Mouse (Mus musculus) limb, embryonic 10.5 days (tissue): ENCODE data around the gene Nynrin. TPM values are rescaled to one million over a fixed set of nuclear protein-coding genes. Genes with fewer than 3 reads are reported as not detected.

ENCODE experiments used
- DNase-seq: peaks from one replicate; pipeline ENCODE4 v3.0.0-alpha.2; 2017; ENCODE audit warnings: low spot score
- H3K27ac ChIP-seq: fragments of 300-500 bp; sonication (generic); 2 replicates; pipeline ENCODE4 v1.5.1; 2016; ENCODE audit warnings: mild to moderate bottlenecking
- H3K27me3 ChIP-seq: fragments of 300-500 bp; sonication (generic); 2 replicates; pipeline ENCODE4 v1.6.1; 2016; ENCODE audit warnings: low read depth, mild to moderate bottlenecking; ENCODE audit not compliant: poor library complexity, severe bottlenecking
- H3K36me3 ChIP-seq: fragments of 300-500 bp; sonication (generic); 2 replicates; pipeline ENCODE4 v1.6.1; 2016; ENCODE audit warnings: mild to moderate bottlenecking, moderate library complexity
- H3K4me1 ChIP-seq: fragments of 300-500 bp; sonication (generic); 2 replicates; pipeline ENCODE4 v1.6.1; 2016
- H3K4me3 ChIP-seq: fragments of 300-500 bp; sonication (generic); 2 replicates; pipeline ENCODE4 v1.5.1; 2016; ENCODE audit warnings: mild to moderate bottlenecking, moderate library complexity
- H3K9me3 ChIP-seq: fragments of 300-500 bp; sonication (generic); replicated peaks from 2 replicates; pipeline ENCODE4 v1.6.1; 2016; ENCODE audit warnings: mild to moderate bottlenecking
- WGBS: fragments of 180-500 bp; shearing (Covaris S2); methylation state at CpG from one replicate; pipeline ENCODE4 v1.1.7; 2016; 5-methylcytosine and 5-hydroxymethylcytosine counted together
- polyA plus RNA-seq: library from polyadenylated mRNA; unstranded; fragments of >200 nt; fragmentation: Nextera tagmentation; extraction: Ambion mirVana; gene quantifications from 2 replicates; pipeline ENCODE4 v1.2.1, GENCODE M21; 2016

The Nynrin gene
- polyA plus RNA-seq, 1 experiment from 2014 or later, result 44.4 TPM

- no peak overlapping the region for H3K4me3 ChIP-seq
- H3K27me3 ChIP-seq, result no peaks in the 10 kb centered on the region
- H3K36me3 ChIP-seq, result peaks cover 52% of the 10 kb centered on the region
- H3K9me3 ChIP-seq, result no peaks in the 10 kb centered on the region
- peak overlapping the region; percentile 59 for H3K27ac ChIP-seq
- 90% methylated on average over 8 of the region's 8 CpGs for WGBS
- DNase-seq, result no peak
- peaks cover 35% of the 10 kb centered on the region for H3K4me1 ChIP-seq
These were observed 19.5 kb downstream of the Nynrin start for GRCm38 (mm10) chr14:55873242-55873713.

DNA sequence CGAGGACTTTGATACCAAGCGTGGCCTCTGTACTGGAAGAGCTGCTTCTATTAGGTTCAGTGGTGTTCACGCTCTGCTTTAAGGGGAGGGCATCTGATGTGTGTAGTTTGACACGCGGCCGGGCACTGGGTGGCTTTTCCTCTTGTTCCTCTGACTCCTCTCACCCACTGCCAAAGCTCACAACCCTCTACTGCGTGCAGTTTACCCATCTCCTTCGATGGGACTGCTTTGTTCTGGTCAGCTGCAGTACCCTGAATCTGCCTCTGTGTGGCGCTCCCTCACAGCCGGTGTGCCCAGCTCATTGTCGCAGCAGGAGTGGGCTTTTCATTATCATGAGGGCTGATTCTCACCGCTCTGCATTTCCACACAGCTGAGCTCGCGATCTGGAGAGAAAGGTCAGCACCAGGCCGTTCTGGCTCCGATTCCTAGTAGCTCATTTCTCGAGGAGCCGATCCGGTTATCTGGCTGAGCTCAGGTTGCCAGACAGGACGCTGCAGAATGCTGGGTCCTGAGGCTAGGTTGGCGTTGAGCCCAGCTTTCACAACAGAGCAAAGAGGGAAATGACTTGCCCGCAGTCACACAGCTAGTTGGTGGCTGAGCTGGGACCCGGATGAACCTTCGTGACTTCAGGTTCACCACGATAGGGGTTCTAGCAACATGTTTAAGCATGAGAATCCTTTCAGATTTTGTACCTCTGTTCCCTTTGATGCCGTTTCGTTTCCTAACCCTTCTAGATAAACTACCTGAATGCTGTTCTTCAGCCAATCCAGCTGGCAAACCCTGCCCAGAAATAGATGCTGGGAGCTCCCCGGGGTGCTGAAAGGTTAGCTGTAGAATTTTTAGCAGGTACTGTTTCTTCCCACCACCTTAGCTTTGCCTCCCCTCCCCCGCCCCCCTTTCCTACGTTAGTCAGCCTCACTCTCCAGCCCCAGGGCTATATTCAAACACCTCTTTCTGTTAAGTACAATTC is 20.2 kb downstream of the Nynrin start:
- WGBS, result 13% methylated on average over 30 of the region's 30 CpGs
- H3K27ac ChIP-seq, result peak overlapping the region; percentile 59
- peaks cover 45% of the 10 kb centered on the region for H3K36me3 ChIP-seq
- DNase-seq, result peak; percentile 89
- no peaks in the 10 kb centered on the region for H3K9me3 ChIP-seq
- H3K4me3 ChIP-seq, result peak overlapping the region; percentile 31
- peaks cover 42% of the 10 kb centered on the region for H3K4me1 ChIP-seq
- H3K27me3 ChIP-seq, result no peaks in the 10 kb centered on the region

- WGBS, result 5% methylated on average over 14 of the region's 14 CpGs
- H3K4me3 ChIP-seq, result peak overlapping the region; percentile 46
These were observed 23.9 kb downstream of the Nynrin start for GRCm38 (mm10) chr14:55877469-55878315.

DNA sequence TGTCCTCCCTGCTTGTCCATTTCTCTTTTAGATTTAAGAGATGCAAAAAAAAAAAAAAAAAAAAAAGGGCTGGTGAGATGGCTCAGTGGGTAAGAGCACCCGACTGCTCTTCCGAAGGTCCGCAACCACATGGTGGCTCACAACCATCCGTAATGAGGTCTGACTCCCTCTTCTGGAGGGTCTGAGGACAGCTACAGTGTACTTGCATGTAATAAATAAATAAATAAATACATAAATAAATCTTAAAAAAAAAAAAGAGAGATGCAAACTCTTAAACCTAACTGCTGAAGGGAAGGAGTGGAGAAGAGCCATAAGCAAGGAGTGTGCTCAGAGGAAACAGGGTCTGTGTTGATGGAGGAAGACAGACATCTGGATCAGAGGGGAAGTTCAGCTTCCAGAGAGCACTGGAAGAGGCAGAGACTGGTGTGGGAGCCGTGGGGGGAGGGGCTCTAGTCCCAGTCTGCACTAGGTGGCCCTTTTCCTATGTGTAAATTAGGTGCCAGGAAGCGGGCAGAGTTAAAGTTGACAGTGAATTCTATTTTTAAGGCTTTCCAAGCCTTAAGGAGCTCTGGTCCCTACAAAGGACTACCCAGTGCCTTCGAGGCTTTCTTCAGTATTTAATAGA is 24.6 kb downstream of the Nynrin start:
- peak overlapping the region; percentile 89 for H3K27ac ChIP-seq
- no peaks in the 10 kb centered on the region for H3K27me3 ChIP-seq
- H3K9me3 ChIP-seq, result no peaks in the 10 kb centered on the region
- 17% methylated on average over 7 of the region's 7 CpGs for WGBS
- peaks cover under 1% of the 10 kb centered on the region for H3K36me3 ChIP-seq
- H3K4me1 ChIP-seq, result peaks cover 53% of the 10 kb centered on the region
- peak overlapping the region; percentile 46 for H3K4me3 ChIP-seq
- DNase-seq, result no peak

More at GRCm38 (mm10) chr14:55877469-55878315, 23.9 kb downstream of the Nynrin start:
- Histone ChIP-seq H3K4me1 (peaks cover 51% of the 10 kb centered on the region), H3K9me3 (no peaks in the 10 kb centered on the region), H3K27me3 (no peaks in the 10 kb centered on the region), H3K27ac (peak overlapping the region; percentile 89), H3K36me3 (peaks cover 8% of the 10 kb centered on the region)
- DNase-seq, result peak; percentile 64

DNA sequence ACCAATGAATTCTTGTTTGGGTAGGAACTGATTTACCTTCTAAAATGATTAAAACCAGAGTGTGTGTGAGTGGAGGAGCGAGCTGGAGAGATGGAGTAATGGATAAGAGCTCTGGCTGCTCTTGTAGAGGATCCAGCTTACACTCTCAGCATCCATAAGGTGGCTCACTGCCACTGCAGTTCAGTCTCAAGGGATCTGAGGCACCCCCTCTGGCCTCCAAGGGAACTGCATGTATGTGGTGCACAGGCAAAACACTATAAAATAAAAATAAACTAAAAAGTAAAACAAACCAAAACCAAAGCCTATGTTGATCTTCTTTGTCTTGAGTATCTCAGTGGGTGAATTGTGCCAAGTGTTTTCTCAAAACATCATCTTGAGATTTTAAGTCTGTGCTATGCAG is 25.8 kb downstream of the Nynrin start:
- 41% methylated on average over 1 of the region's 1 CpGs for WGBS
- no peak overlapping the region for H3K4me3 ChIP-seq
- H3K9me3 ChIP-seq, result no peaks in the 10 kb centered on the region
- H3K27ac ChIP-seq, result no peak overlapping the region
- no peaks in the 10 kb centered on the region for H3K36me3 ChIP-seq
- peaks cover 54% of the 10 kb centered on the region for H3K4me1 ChIP-seq
- DNase-seq, result no peak
- no peaks in the 10 kb centered on the region for H3K27me3 ChIP-seq

GRCm38 (mm10) chr14:55880982-55881381 is 27.2 kb downstream of the Nynrin start:
- no peak overlapping the region for H3K4me3 ChIP-seq
- WGBS, result 87% methylated on average over 8 of the region's 8 CpGs
- peaks cover 62% of the 10 kb centered on the region for H3K4me1 ChIP-seq
- no peak for DNase-seq
- H3K27me3 ChIP-seq, result no peaks in the 10 kb centered on the region
- no peak overlapping the region for H3K27ac ChIP-seq
- no peaks in the 10 kb centered on the region for H3K9me3 ChIP-seq
- H3K36me3 ChIP-seq, result peaks cover under 1% of the 10 kb centered on the region; the same call in 1 of the 2 replicates

- H3K27ac ChIP-seq, result peak overlapping the region; percentile 94
- H3K27me3 ChIP-seq, result no peaks in the 10 kb centered on the region
- H3K4me3 ChIP-seq, result no peak overlapping the region
- peaks cover 12% of the 10 kb centered on the region for H3K36me3 ChIP-seq
- H3K9me3 ChIP-seq, result no peaks in the 10 kb centered on the region
- no peak for DNase-seq
- 57% methylated on average over 6 of the region's 6 CpGs for WGBS
- H3K4me1 ChIP-seq, result peaks cover 70% of the 10 kb centered on the region
These were observed 28.4 kb downstream of the Nynrin start for GRCm38 (mm10) chr14:55882171-55882641.

DNA sequence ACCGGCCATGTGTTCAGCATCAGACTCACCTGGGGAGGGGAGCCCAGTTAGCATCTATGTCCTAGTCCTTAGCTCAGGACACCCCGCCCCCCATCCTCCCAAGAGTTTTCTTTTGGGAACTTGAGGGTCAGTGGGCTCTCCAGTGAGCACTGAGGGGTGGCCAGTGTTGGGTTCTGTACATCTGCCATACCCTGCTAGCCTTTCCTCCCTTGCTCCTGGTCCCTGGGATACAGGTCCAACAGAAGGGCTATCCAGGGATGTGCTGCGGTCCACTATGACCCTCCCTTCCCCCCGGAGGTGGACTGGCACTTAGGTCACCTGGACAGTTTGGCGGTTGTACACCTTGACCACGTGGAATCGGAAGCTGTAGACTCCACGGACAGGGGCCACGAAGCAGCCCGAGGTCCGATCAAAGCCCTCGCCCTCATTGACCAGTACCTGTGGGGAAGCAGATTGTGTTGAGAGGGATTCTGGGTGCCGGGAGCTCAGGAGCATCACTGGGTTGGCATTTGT is 29.4 kb downstream of the Nynrin start:
- Histone ChIP-seq H3K27ac (peak overlapping the region; percentile 94), H3K9me3 (no peaks in the 10 kb centered on the region), H3K27me3 (no peaks in the 10 kb centered on the region), H3K4me3 (no peak overlapping the region), H3K4me1 (peaks cover 61% of the 10 kb centered on the region), H3K36me3 (peaks cover 22% of the 10 kb centered on the region)
- WGBS, result 93% methylated on average over 13 of the region's 13 CpGs
- DNase-seq, result no peak

DNA sequence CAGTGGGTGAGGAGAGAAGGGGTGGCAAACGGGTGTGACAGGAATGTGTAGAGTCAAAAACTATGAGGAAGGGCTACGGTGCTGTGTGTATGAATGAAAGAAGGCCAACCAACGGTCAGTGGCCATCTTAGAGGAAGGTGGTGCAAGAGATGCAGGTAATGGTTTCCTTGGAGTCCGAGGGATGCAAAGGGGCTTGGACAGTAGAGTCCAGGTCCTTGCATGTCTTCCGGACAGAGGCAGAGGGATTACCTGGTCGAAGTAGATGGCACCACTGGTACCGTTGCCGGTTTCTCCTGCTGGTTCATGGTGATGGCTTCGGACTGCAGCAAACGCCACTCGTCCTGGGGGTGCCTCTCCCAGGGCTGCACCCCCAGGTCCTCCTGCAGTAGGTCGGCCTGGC is 29.9 kb downstream of the Nynrin start:
- Histone ChIP-seq H3K4me1 (peaks cover 57% of the 10 kb centered on the region), H3K27ac (peak overlapping the region; percentile 94), H3K4me3 (no peak overlapping the region)

DNA sequence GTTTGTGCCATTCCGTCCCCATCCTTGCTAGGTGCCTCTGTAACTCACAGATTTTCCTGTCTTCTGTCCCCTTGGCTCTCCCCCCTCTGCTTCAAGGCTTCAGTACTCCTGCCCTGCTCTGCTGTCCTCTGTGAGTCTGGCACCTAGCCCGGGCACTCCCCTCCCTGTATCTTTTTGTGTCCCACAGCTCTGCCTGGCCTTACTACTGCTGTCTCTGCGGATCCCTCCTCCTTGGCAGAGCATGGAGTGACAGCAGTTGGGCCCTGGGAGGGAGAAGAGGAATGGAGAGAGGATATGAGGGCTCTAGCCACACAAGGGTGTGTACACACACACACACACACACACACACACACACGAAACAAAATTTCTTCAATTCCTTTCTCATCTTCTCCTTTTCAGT is 30.4 kb downstream of the Nynrin start, which contains the start of gene Cbln3:
Cbln3 (minus strand) TSS at position 227 of the 400 bp plus-strand sequence.
- no peak for DNase-seq
- WGBS, result 37% methylated on average over 4 of the region's 4 CpGs
- H3K4me1 ChIP-seq, result peaks cover 53% of the 10 kb centered on the region

More for the DNA sequence above, 29.9 kb downstream of the Nynrin start:
- WGBS, result 92% methylated on average over 12 of the region's 12 CpGs
- H3K27me3 ChIP-seq, result no peaks in the 10 kb centered on the region
- H3K36me3 ChIP-seq, result peaks cover 27% of the 10 kb centered on the region
- H3K9me3 ChIP-seq, result no peaks in the 10 kb centered on the region
- DNase-seq, result no peak

DNA sequence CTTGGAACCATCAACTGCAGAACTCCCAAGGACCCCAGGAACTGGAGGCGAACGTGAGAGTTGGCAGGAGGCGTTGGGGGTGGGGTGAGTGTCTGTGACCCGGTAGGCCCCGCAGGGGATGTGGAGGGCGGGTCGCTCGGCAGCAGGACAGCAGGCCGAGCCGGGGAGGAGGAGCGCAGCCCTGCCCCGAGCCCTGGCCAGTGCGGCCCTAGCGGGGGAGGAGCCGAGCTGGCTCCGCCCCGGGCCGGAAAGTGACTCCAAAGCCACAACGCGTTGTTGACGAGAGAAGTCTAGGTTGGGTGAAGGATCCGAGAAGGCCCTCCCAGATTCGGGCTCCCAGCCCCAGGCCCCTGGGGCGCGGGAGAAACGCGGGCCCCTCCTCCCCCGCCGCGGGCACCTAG is 30.9 kb downstream of the Nynrin start, which contains the start of gene Khnyn:
Khnyn (plus strand) TSS at position 235 of the 401 bp plus-strand sequence.
- H3K27me3 ChIP-seq, result no peaks in the 10 kb centered on the region
- H3K4me1 ChIP-seq, result peaks cover 53% of the 10 kb centered on the region
- peak within 1 kb of the TSS; percentile 94 for H3K27ac ChIP-seq
- WGBS, result under 1% methylated on average over 30 of the region's 30 CpGs
- DNase-seq, result peak; percentile 92
- peaks cover 37% of the 10 kb centered on the region for H3K36me3 ChIP-seq
- H3K9me3 ChIP-seq, result no peaks in the 10 kb centered on the region
- peak within 1 kb of the TSS; percentile 81 for H3K4me3 ChIP-seq

More for the DNA sequence above, 30.4 kb downstream of the Nynrin start, which contains the start of gene Cbln3:
- Histone ChIP-seq H3K4me3 (peak within 1 kb of the TSS; percentile 81), H3K9me3 (no peaks in the 10 kb centered on the region), H3K27ac (peak within 1 kb of the TSS; percentile 94), H3K36me3 (peaks cover 32% of the 10 kb centered on the region), H3K27me3 (no peaks in the 10 kb centered on the region)
